Mouse (Mus musculus): ENCODE results near the gene Atp13a5. TPM values are rescaled to one million over a fixed set of nuclear protein-coding genes. Genes with fewer than 3 reads are reported as not detected.
A peak's percentile ranks its signal among the peaks of the same experiment; 100 is the strongest.

The Atp13a5 gene
- polyA plus RNA-seq, 1 experiment from 2014 or later: 4.4 TPM

DNA sequence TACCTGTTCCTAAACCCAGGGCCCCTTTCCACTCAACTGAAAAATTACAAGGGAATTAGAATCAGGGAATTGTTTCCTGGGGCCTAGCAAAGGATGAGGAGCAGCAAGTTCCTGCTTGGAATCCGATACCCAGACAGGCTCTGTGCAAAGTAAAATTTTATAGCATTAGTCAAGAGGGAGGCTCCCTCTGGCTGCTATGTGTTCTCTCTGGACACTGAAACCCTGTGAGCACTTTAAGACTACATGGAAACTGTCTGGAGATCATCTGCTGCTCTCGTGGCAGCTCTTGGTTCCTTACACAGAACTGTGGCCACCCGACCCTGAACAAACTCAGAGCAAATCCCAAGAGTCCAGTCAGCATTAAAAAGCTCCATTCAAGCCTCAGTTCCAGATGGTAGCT lies 50.6 kb downstream of the Atp13a5 start:
- Histone ChIP-seq H3K4me1 (ENCODE audit: control insufficient read depth, insufficient read depth, low read depth, low read length) (peaks cover 9% of the 10 kb centered on the region), H3K4me3 (ENCODE audit: low read length) (no peak overlapping the region), H3K9ac (ENCODE audit: low read depth, low read length) (no peak overlapping the region), H3K4me2 (ENCODE audit: low read length) (no peak overlapping the region), H3K9me3 (ENCODE audit: control insufficient read depth, low read length) (no peaks in the 10 kb centered on the region), H3K36me3 (ENCODE audit: control insufficient read depth, insufficient read depth, low read length) (no peaks in the 10 kb centered on the region), H3K27ac (ENCODE audit: low read depth, low read length) (no peak overlapping the region), H3K27me3 (replicated peaks; ENCODE audit: control insufficient read depth, insufficient read depth, low read length) (no peaks in the 10 kb centered on the region)
- ATAC-seq: no peak
- WGBS: 73% methylated on average over 3 of the region's 3 CpGs

DNA sequence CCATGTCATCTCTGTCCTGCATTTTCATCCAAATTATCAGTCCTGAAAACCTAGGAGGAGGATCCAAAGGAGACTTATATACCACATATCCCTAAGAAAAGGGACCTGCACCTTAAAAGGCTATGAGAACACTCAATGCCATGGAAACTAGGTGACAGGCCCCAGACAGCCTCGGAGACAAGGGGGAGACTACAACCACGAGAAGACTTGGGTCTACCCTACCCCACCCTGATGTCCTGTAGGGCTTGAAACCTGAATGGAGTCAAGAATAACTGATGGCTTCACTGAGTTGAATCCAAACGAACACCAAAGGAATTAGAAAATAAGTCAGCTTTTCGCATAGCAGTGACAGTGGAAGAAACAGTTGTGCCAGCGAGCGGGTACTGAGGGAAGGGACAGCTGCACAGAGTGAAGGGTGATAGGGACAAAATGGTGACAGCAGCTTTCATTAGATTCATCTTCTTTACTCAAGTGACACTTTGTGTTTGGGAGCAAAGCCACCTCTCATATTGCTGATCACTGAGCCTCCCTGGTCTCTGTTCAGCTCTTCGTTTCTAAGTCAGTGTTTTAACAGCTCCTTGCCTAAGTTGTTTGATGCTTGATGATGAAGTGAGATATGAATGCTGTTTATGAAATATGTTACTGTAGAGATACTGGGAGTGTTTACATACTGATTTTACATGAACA lies 53.2 kb downstream of the Atp13a5 start:
- Histone ChIP-seq H3K4me3 (ENCODE audit: low read length) (no peak overlapping the region), H3K4me2 (ENCODE audit: low read length) (no peak overlapping the region), H3K36me3 (ENCODE audit: control insufficient read depth, insufficient read depth, low read length) (no peaks in the 10 kb centered on the region), H3K9me3 (ENCODE audit: control insufficient read depth, low read length) (no peaks in the 10 kb centered on the region), H3K27ac (ENCODE audit: low read depth, low read length) (no peak overlapping the region), H3K4me1 (ENCODE audit: control insufficient read depth, insufficient read depth, low read depth, low read length) (no peaks in the 10 kb centered on the region), H3K27me3 (replicated peaks; ENCODE audit: control insufficient read depth, insufficient read depth, low read length) (no peaks in the 10 kb centered on the region), H3K9ac (ENCODE audit: low read depth, low read length) (no peak overlapping the region)
- ATAC-seq: no peak
- WGBS: 87% methylated on average over 7 of the region's 7 CpGs

DNA sequence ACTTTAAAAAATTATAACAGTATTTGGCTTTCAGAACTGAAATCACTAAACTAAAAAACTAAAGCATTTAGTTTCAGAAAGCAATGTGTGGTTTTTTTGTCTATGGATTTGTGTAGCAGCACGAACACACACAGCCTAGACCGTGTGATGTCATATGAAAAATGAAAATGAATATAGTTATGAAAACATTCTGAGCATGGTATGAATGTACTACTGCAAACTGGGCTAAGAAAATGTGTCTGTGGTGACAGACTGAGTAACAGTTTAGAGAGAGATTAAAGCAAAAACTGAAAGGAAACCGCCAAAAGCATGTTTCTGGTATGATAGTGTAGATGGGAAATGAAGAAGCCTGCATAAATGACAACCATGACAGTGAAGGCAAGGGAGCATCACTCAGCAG lies 57.8 kb downstream of the Atp13a5 start:
- H3K9ac ChIP-seq (ENCODE audit: low read depth, low read length): no peak overlapping the region
- no peak overlapping the region for H3K4me3 ChIP-seq (ENCODE audit: low read length)
- no peaks in the 10 kb centered on the region for H3K36me3 ChIP-seq (ENCODE audit: control insufficient read depth, insufficient read depth, low read length)
- no peak overlapping the region for H3K27ac ChIP-seq (ENCODE audit: low read depth, low read length)
- 85% methylated on average over 3 of the region's 3 CpGs for WGBS
- no peaks in the 10 kb centered on the region for H3K4me1 ChIP-seq (ENCODE audit: control insufficient read depth, insufficient read depth, low read depth, low read length)
- no peak overlapping the region for H3K4me2 ChIP-seq (ENCODE audit: low read length)
- ATAC-seq: no peak
- no peaks in the 10 kb centered on the region for H3K27me3 ChIP-seq (replicated peaks; ENCODE audit: control insufficient read depth, insufficient read depth, low read length)
- H3K9me3 ChIP-seq (ENCODE audit: control insufficient read depth, low read length): no peaks in the 10 kb centered on the region

DNA sequence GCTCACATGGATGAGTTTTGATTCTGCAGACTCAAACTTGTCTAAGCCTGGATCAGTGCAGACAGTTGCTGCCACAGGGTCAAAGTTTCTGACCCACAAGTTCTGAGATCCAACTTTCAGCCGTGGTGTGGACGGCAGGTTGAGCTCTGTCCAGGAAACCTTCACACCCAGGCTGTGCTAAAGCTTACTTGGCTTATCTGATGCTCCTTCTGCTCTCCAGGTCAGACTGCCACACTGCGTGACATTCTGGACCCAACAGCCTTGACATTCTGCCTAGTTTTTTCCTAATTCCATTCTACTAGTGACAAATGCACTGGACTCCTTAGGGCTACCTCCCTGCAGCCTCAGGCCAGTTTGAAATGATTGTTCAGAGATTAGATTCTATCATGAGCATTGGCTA lies 63.1 kb downstream of the Atp13a5 start:
- Histone ChIP-seq H3K9me3 (ENCODE audit: control insufficient read depth, low read length) (no peaks in the 10 kb centered on the region), H3K4me3 (ENCODE audit: low read length) (no peak overlapping the region), H3K27me3 (replicated peaks; ENCODE audit: control insufficient read depth, insufficient read depth, low read length) (no peaks in the 10 kb centered on the region), H3K9ac (ENCODE audit: low read depth, low read length) (no peak overlapping the region), H3K27ac (ENCODE audit: low read depth, low read length) (no peak overlapping the region), H3K36me3 (ENCODE audit: control insufficient read depth, insufficient read depth, low read length) (no peaks in the 10 kb centered on the region), H3K4me2 (ENCODE audit: low read length) (no peak overlapping the region), H3K4me1 (ENCODE audit: control insufficient read depth, insufficient read depth, low read depth, low read length) (no peaks in the 10 kb centered on the region)
- WGBS: 90% methylated on average over 3 of the region's 3 CpGs
- ATAC-seq: no peak

DNA sequence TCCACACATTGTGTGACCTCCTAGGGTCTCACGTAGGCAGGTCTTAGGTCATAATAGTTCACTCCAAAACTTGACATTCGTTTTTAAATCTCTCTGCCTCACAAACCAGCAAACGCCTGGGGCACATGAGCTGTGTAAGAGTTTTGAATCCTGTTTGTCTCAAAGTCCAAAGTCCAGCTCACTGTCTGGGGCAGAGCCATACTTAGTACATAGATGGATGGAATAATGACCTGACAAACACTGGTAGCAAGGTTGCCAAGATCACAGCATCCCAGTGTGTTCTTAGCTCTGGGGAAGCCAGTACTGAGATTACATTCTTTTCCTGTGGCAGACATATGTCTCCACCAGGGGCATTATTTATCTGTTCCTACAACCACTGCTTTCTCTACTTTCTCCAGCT lies 63.5 kb downstream of the Atp13a5 start:
- H3K36me3 ChIP-seq (ENCODE audit: control insufficient read depth, insufficient read depth, low read length): no peaks in the 10 kb centered on the region
- H3K4me2 ChIP-seq (ENCODE audit: low read length): no peak overlapping the region
- no peak overlapping the region for H3K27ac ChIP-seq (ENCODE audit: low read depth, low read length)
- ATAC-seq: no peak
- no peaks in the 10 kb centered on the region for H3K27me3 ChIP-seq (replicated peaks; ENCODE audit: control insufficient read depth, insufficient read depth, low read length)
- 88% methylated on average over 3 of the region's 3 CpGs for WGBS
- no peak overlapping the region for H3K9ac ChIP-seq (ENCODE audit: low read depth, low read length)
- no peaks in the 10 kb centered on the region for H3K4me1 ChIP-seq (ENCODE audit: control insufficient read depth, insufficient read depth, low read depth, low read length)
- no peaks in the 10 kb centered on the region for H3K9me3 ChIP-seq (ENCODE audit: control insufficient read depth, low read length)
- no peak overlapping the region for H3K4me3 ChIP-seq (ENCODE audit: low read length)

DNA sequence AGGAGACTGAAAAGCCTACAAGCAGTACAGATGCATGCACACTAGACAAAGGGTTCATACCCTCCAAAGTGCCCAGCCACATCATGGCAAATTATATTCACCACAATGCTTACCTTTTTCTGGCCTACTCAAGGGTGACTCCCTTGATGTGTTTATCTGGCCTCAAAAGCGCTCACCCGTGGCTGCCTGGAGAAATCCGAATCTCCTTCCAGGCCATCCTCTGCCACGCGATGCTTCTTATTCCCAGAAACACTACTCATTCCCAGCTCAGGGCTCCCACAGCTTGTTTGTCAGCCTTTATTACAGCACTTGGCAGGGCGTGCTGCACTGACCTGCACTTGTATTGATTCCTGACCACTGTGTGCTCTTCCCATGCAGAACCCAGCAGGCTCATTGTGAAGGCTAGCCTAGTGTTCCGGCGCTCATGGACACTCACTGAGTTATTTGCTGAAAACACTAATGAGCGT lies 80.9 kb downstream of the Atp13a5 start:
- no peaks in the 10 kb centered on the region for H3K36me3 ChIP-seq (ENCODE audit: control insufficient read depth, insufficient read depth, low read length)
- ATAC-seq: peak; percentile 72
- H3K4me2 ChIP-seq (ENCODE audit: low read length): no peak overlapping the region
- 46% methylated on average over 9 of the region's 9 CpGs for WGBS
- H3K9ac ChIP-seq (ENCODE audit: low read depth, low read length): no peak overlapping the region
- H3K4me3 ChIP-seq (ENCODE audit: low read length): no peak overlapping the region
- no peaks in the 10 kb centered on the region for H3K9me3 ChIP-seq (ENCODE audit: control insufficient read depth, low read length)
- H3K4me1 ChIP-seq (ENCODE audit: control insufficient read depth, insufficient read depth, low read depth, low read length): peaks cover 3% of the 10 kb centered on the region; the same call in 1 of the 2 replicates
- H3K27ac ChIP-seq (ENCODE audit: low read depth, low read length): no peak overlapping the region
- H3K27me3 ChIP-seq (replicated peaks; ENCODE audit: control insufficient read depth, insufficient read depth, low read length): no peaks in the 10 kb centered on the region

DNA sequence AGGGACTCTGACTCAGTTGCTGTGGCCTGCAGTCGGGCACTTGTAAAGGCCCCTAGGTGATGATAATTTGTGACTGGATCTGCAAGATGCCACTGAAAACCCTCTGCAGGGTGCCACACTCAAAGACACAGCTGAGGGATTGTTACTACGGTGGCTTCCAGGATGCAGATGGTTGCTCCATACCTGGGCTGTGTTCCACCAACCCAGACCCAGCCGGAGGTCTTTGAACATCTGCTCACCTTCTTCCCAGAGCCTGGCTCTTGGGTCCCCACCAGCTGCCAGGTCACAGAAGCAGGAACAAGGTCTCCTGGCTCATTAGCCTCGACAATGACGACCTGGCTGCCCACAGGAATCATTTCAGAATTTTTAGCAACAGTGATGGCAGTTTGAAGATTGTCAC lies 97.8 kb downstream of the Atp13a5 start:
- no peak overlapping the region for H3K4me3 ChIP-seq (ENCODE audit: low read length)
- no peak for ATAC-seq
- 65% methylated on average over 5 of the region's 5 CpGs for WGBS
- H3K4me2 ChIP-seq (ENCODE audit: low read length): no peak overlapping the region
- no peak overlapping the region for H3K9ac ChIP-seq (ENCODE audit: low read depth, low read length)
- H3K4me1 ChIP-seq (ENCODE audit: control insufficient read depth, insufficient read depth, low read depth, low read length): no peaks in the 10 kb centered on the region
- H3K27me3 ChIP-seq (replicated peaks; ENCODE audit: control insufficient read depth, insufficient read depth, low read length): no peaks in the 10 kb centered on the region
- no peaks in the 10 kb centered on the region for H3K36me3 ChIP-seq (ENCODE audit: control insufficient read depth, insufficient read depth, low read length)
- no peak overlapping the region for H3K27ac ChIP-seq (ENCODE audit: low read depth, low read length)
- H3K9me3 ChIP-seq (ENCODE audit: control insufficient read depth, low read length): no peaks in the 10 kb centered on the region

DNA sequence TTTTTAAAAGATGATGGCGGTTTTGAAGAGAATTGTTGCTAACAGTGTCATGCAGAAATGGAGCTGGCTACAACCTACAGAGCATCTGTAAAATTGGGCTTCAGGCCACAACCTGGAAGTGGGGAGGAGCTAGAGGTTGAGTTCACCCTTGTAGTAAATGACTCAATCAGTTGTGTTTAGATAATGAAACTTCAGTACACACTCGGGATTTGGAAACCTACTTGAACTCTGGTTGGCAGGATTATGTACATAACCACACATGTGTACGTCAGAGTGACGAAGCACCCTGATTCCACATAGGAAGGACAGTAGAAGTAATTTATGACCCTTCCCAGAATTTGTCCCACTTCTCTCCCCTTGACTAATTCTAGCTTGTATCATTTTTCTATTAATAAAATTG lies 124.2 kb downstream of the Atp13a5 start:
- Histone ChIP-seq H3K4me3 (ENCODE audit: low read length) (no peak overlapping the region), H3K4me1 (ENCODE audit: control insufficient read depth, insufficient read depth, low read depth, low read length) (no peaks in the 10 kb centered on the region), H3K4me2 (ENCODE audit: low read length) (no peak overlapping the region), H3K9me3 (ENCODE audit: control insufficient read depth, low read length) (no peaks in the 10 kb centered on the region), H3K9ac (ENCODE audit: low read depth, low read length) (no peak overlapping the region), H3K36me3 (ENCODE audit: control insufficient read depth, insufficient read depth, low read length) (no peaks in the 10 kb centered on the region), H3K27ac (ENCODE audit: low read depth, low read length) (no peak overlapping the region), H3K27me3 (replicated peaks; ENCODE audit: control insufficient read depth, insufficient read depth, low read length) (no peaks in the 10 kb centered on the region)
- ATAC-seq: no peak
- 91% methylated on average over 4 of the region's 4 CpGs for WGBS

DNA sequence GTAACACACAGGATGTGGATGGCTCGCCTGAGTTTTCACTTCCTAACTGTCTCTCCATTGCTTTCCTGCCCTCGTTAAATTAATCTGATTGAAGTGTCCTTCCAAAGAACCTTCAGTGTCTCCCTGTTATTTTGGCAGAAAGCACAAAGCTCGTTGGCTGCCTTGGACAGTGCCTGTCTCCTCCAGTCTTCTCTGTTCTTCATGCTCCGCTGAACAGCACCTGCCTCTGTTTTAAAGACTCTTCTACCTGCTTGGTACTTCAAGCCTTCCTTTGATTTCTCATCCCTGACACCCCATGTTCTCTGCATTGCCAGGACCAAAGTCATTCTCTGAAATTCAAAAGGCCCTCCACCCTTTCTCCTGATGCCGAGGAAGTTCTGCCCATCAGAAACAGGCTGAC lies 142.6 kb downstream of the Atp13a5 start:
- Histone ChIP-seq H3K4me1 (ENCODE audit: control insufficient read depth, insufficient read depth, low read depth, low read length) (no peaks in the 10 kb centered on the region), H3K27ac (ENCODE audit: low read depth, low read length) (no peak overlapping the region), H3K27me3 (replicated peaks; ENCODE audit: control insufficient read depth, insufficient read depth, low read length) (no peaks in the 10 kb centered on the region), H3K9ac (ENCODE audit: low read depth, low read length) (no peak overlapping the region), H3K4me3 (ENCODE audit: low read length) (no peak overlapping the region), H3K4me2 (ENCODE audit: low read length) (no peak overlapping the region), H3K9me3 (ENCODE audit: control insufficient read depth, low read length) (no peaks in the 10 kb centered on the region), H3K36me3 (ENCODE audit: control insufficient read depth, insufficient read depth, low read length) (no peaks in the 10 kb centered on the region)
- 83% methylated on average over 5 of the region's 5 CpGs for WGBS
- no peak for ATAC-seq
